Mouse (Mus musculus): ENCODE results near the gene Kcnmb2. TPM values are rescaled to one million over a fixed set of nuclear protein-coding genes. Genes with fewer than 3 reads are reported as not detected.

Gene Kcnmb2
- total and polyA plus RNA-seq, 3 experiments, result not detected

GRCm38 (mm10) chr3:32088762-32089161, 186.5 kb downstream of the Kcnmb2 start:
- H3K4me1 ChIP-seq (ENCODE audit: control insufficient read depth in 1 of 2, insufficient read depth in 2 of 2), result 0 out of 4 replicates have a peak, but pooled peaks cover 0 to 4% of the 10 kb centered on the region in 2 experiments
- dilution Hi-C loops (cut with MboI; ENCODE audit: extremely low pct_ligation_motif_present, extremely low pct_unique_long_range_greater_than_20kb, low sequenced_read_pairs), result no loop called here
- H3K27me3 ChIP-seq (replicated peaks), result no peaks in the 10 kb centered on the region
- no peaks in the 10 kb centered on the region for H3K79me2 ChIP-seq (replicated peaks; ENCODE audit: control insufficient read depth, extremely low read depth, insufficient read depth, poor library complexity, severe bottlenecking)
- no peaks in the 10 kb centered on the region for H3K36me3 ChIP-seq (replicated peaks in 1 of 2; ENCODE audit: control insufficient read depth in 1 of 2, insufficient read depth in 1 of 2, low read length in 1 of 2)
- no peak overlapping the region for H3K9ac ChIP-seq (ENCODE audit: insufficient read depth, low read depth)
- H3K27ac ChIP-seq (ENCODE audit: insufficient read depth, low read depth), result no peak overlapping the region
- no peaks in the 10 kb centered on the region for H3K9me3 ChIP-seq (replicated peaks; ENCODE audit: low read length)
- DNase-seq (ENCODE audit: extremely low read depth), result no peak
- in situ Hi-C loops (cut with MboI; ENCODE audit: low pct_ligation_motif_present, low pct_unique_long_range_greater_than_20kb, low sequenced_read_pairs), result no loop called here
- TF ChIP-seq CHD2 (IDR thresholded peaks at IDR 0.05; ENCODE audit: low read length), result no peak
- TF ChIP-seq USF1 (IDR thresholded peaks at IDR 0.05; ENCODE audit: low read depth, low read length), result no peak
- no peak for TF ChIP-seq MXI1 (IDR thresholded peaks at IDR 0.05; ENCODE audit: low read depth, low read length)
- TF ChIP-seq BHLHE40 (IDR thresholded peaks at IDR 0.05; ENCODE audit: low read depth, low read length), result no peak
- TF ChIP-seq NRF1 (IDR thresholded peaks at IDR 0.05; ENCODE audit: low read depth, low read length), result no peak
- no peak for TF ChIP-seq ZMIZ1 (IDR thresholded peaks at IDR 0.05; ENCODE audit: low read depth, low read length)
- no peak for TF ChIP-seq PAX5 (IDR thresholded peaks at IDR 0.05; ENCODE audit: low read length)
- TF ChIP-seq MAX (IDR thresholded peaks at IDR 0.05; ENCODE audit: low read length), result no peak
- no peak for TF ChIP-seq UBTF (IDR thresholded peaks at IDR 0.05; ENCODE audit: low read depth, low read length)
- TF ChIP-seq JUN (IDR thresholded peaks at IDR 0.05; ENCODE audit: insufficient read depth, low read depth, low read length), result no peak
- no peak overlapping the region for H3K4me2 ChIP-seq (ENCODE audit: insufficient read depth, low read depth, poor library complexity, severe bottlenecking)
- H3K4me3 ChIP-seq (replicated peaks in 1 of 3; ENCODE audit: low read depth in 2 of 3, low read length in 2 of 3, poor library complexity in 1 of 3), result no peak overlapping the region

- H3K4me2 ChIP-seq (ENCODE audit: insufficient read depth, low read depth, poor library complexity, severe bottlenecking), result no peak overlapping the region
- TF ChIP-seq BHLHE40 (IDR thresholded peaks at IDR 0.05; ENCODE audit: low read depth, low read length) (no peak), IRF4 (IDR thresholded peaks at IDR 0.05; ENCODE audit: low read depth, low read length) (no peak), USF2 (conservative IDR thresholded peaks at IDR 0.05; ENCODE audit: low read depth, low read length) (no peak), MYC (IDR thresholded peaks at IDR 0.05; ENCODE audit: low read depth, low read length) (no peak), CHD1 (IDR thresholded peaks at IDR 0.05; ENCODE audit: low read depth, low read length) (no peak), HCFC1 (IDR thresholded peaks at IDR 0.05; ENCODE audit: low read depth, low read length) (no peak), NELFE (IDR thresholded peaks at IDR 0.05; ENCODE audit: low read depth, low read length) (no peak), MAZ (IDR thresholded peaks at IDR 0.05; ENCODE audit: low read depth, low read length) (no peak)
- H3K27ac ChIP-seq (ENCODE audit: insufficient read depth, low read depth), result no peak overlapping the region
- H3K9ac ChIP-seq (ENCODE audit: insufficient read depth, low read depth), result no peak overlapping the region
- DNase-seq (ENCODE audit: extremely low read depth), result no peak
- H3K36me3 ChIP-seq (replicated peaks in 1 of 2; ENCODE audit: control insufficient read depth in 1 of 2, insufficient read depth in 1 of 2, low read length in 1 of 2), result no peaks in the 10 kb centered on the region
- H3K27me3 ChIP-seq (replicated peaks), result no peaks in the 10 kb centered on the region
- in situ Hi-C loops (cut with MboI; ENCODE audit: low pct_ligation_motif_present, low pct_unique_long_range_greater_than_20kb, low sequenced_read_pairs) (no loop called here), dilution Hi-C loops (cut with MboI; ENCODE audit: extremely low pct_ligation_motif_present, extremely low pct_unique_long_range_greater_than_20kb, low sequenced_read_pairs) (no loop called here)
- no peak overlapping the region for H3K4me3 ChIP-seq (replicated peaks in 1 of 3; ENCODE audit: low read depth in 2 of 3, low read length in 2 of 3, poor library complexity in 1 of 3)
- no peaks in the 10 kb centered on the region for H3K4me1 ChIP-seq (ENCODE audit: control insufficient read depth in 1 of 2, insufficient read depth in 2 of 2)
- no peaks in the 10 kb centered on the region for H3K79me2 ChIP-seq (replicated peaks; ENCODE audit: control insufficient read depth, extremely low read depth, insufficient read depth, poor library complexity, severe bottlenecking)
- no peaks in the 10 kb centered on the region for H3K9me3 ChIP-seq (replicated peaks; ENCODE audit: low read length)
Measured at GRCm38 (mm10) chr3:32101391-32101790, 199.1 kb downstream of the Kcnmb2 start.
